Mouse (Mus musculus) midbrain, embryonic 14.5 days (tissue): ENCODE results near the gene Dcaf11. TPM values are rescaled to one million over a fixed set of nuclear protein-coding genes. Genes with fewer than 3 reads are reported as not detected.

ENCODE experiments used
- ATAC-seq: fragments of 200-750 bp; cut with Nextera tagmentation; 2 replicates; pipeline ENCODE4 v1.8.0; 2017; ENCODE audit warnings: moderate number of reproducible peaks, moderate library complexity; ENCODE audit not compliant: low FRiP score, low TSS enrichment
- DNase-seq: peaks from one replicate; pipeline ENCODE4 v3.0.0-alpha.2; 2015
- H3K27ac ChIP-seq: fragments of 300-500 bp; sonication (generic); replicated peaks from 2 replicates; pipeline ENCODE4 v1.5.1; 2014; ENCODE audit warnings: mild to moderate bottlenecking, low read depth, low read length, moderate library complexity
- H3K27me3 ChIP-seq: fragments of 300-500 bp; sonication (generic); 2 replicates; pipeline ENCODE4 v1.6.1; 2014; ENCODE audit warnings: low read length, control low read depth, mixed read lengths; ENCODE audit not compliant: control insufficient read depth, insufficient read depth
- H3K36me3 ChIP-seq: fragments of 300-500 bp; sonication (generic); 2 replicates; pipeline ENCODE4 v1.6.1; 2014; ENCODE audit warnings: low read length, control low read depth; ENCODE audit not compliant: control insufficient read depth, insufficient read depth
- H3K4me1 ChIP-seq: fragments of 300-500 bp; sonication (generic); 2 replicates; pipeline ENCODE4 v1.6.1; 2014; ENCODE audit warnings: mild to moderate bottlenecking, antibody characterized with exemption, low read length, control low read depth; ENCODE audit not compliant: control insufficient read depth, insufficient read depth
- H3K4me2 ChIP-seq: fragments of 300-500 bp; sonication (generic); 2 replicates; pipeline ENCODE4 v1.6.1; 2014; ENCODE audit warnings: mild to moderate bottlenecking, low read length, moderate library complexity
- H3K4me3 ChIP-seq: fragments of 300-500 bp; sonication (generic); replicated peaks from 2 replicates; pipeline ENCODE4 v1.5.1; 2014; ENCODE audit warnings: low read depth, low read length
- H3K9ac ChIP-seq: fragments of 300-500 bp; sonication (generic); replicated peaks from 2 replicates; pipeline ENCODE4 v1.6.1; 2014; ENCODE audit warnings: mild to moderate bottlenecking, low read length, moderate library complexity
- H3K9me3 ChIP-seq: fragments of 300-500 bp; sonication (generic); 2 replicates; pipeline ENCODE4 v1.6.1; 2016; ENCODE audit warnings: low read length, control low read depth, mixed read lengths; ENCODE audit not compliant: control insufficient read depth
- WGBS: fragments of 180-500 bp; shearing (Covaris S2); extraction: QIAGEN DNeasy Blood & Tissue Kit; methylation state at CpG from one replicate; pipeline ENCODE4 v1.1.7; 2014; 5-methylcytosine and 5-hydroxymethylcytosine counted together
- polyA plus RNA-seq: library from polyadenylated mRNA; unstranded; fragments of >200 nt; fragmentation: Nextera tagmentation; extraction: Ambion mirVana; gene quantifications from 2 replicates; pipeline ENCODE4 v1.2.1, GENCODE M21; 2014

Dcaf11 gene
- polyA plus RNA-seq, 1 experiment from 2014 or later, result 133 TPM

DNA sequence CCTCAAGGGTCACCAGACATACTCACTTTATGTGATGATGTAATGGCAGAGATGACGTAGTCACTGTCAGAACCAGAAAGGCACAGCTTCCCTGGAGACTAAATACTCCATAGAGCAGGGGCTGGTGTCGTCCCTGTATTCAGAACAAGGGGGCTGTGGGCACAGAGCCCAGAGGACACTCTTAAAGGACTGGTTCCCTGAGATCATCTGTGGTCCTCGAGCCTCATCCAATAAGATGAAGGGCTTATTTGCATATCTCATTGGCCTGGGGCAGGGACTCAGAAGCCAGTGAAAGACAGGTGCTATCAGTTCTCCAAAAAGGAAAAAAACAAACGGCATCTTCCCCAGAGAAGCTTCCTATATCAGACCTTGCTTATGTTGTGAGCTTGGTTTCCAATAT, 35.7 kb upstream of the Dcaf11 start:
- Histone ChIP-seq H3K9me3 (no peaks in the 10 kb centered on the region), H3K4me1 (peaks cover 5% of the 10 kb centered on the region), H3K27me3 (no peaks in the 10 kb centered on the region), H3K36me3 (no peaks in the 10 kb centered on the region), H3K4me3 (no peak overlapping the region), H3K27ac (no peak overlapping the region), H3K4me2 (no peak overlapping the region), H3K9ac (no peak overlapping the region)
- DNase-seq (no peak), ATAC-seq (no peak)
- WGBS, result 57% methylated on average over 4 of the region's 4 CpGs

DNA sequence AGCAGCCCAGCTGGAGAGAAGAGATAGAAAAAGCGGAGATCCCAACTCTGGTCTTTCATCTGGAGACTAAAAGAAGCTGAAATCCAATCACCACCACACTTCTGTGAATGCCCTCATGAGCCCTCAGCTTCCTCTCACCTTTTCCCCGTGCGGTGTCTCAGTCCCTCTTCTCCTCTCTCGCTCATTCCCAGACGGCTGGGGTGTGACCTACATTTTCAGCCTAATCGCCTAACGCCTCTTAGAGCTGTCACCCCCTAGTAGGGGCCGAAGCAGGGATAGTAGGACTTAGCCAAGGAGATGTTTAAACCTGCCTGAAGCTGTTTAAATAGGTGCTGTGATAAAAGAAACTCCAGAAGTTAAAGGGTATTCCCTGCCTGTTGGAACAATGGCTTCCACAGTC, 35.0 kb upstream of the Dcaf11 start, which contains the start of gene Nrl:
Gene Nrl (minus strand): TSS at position 197 of the 400 bp plus-strand sequence.
- no peaks in the 10 kb centered on the region for H3K9me3 ChIP-seq
- H3K4me1 ChIP-seq, result peaks cover 3% of the 10 kb centered on the region; the same call in 1 of the 2 replicates
- ATAC-seq (no peak), DNase-seq (no peak)
- H3K27ac ChIP-seq, result no peak within 1 kb of the TSS
- H3K4me2 ChIP-seq, result no peak within 1 kb of the TSS
- H3K4me3 ChIP-seq, result no peak within 1 kb of the TSS
- WGBS, result 47% methylated on average over 8 of the region's 8 CpGs
- no peak within 1 kb of the TSS for H3K9ac ChIP-seq
- H3K36me3 ChIP-seq, result no peaks in the 10 kb centered on the region
- H3K27me3 ChIP-seq, result no peaks in the 10 kb centered on the region

DNA sequence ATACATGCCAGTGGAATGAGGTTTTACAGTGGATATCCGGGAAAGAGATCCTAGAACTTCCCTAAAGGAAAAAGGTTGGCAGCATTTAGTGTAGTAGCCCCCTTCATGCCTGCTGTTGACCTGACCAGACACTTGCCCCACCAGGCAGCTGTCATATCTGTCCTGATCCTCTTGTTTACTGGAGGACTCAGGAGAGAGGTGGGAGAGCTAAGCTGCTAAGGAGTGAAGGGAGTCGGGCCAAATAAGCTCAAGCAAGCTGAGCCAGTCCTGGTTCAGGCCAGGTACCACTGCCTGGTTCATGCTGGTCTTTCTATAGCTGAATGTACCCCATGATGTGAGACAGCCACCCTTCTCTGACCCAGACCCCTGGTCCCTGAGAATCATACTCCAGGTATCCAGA, 33.1 kb upstream of the Dcaf11 start:
- Histone ChIP-seq H3K27ac (no peak overlapping the region), H3K9ac (no peak overlapping the region), H3K4me2 (no peak overlapping the region), H3K36me3 (no peaks in the 10 kb centered on the region), H3K9me3 (no peaks in the 10 kb centered on the region), H3K4me3 (no peak overlapping the region), H3K4me1 (no peaks in the 10 kb centered on the region), H3K27me3 (no peaks in the 10 kb centered on the region)
- 76% methylated on average over 2 of the region's 2 CpGs for WGBS
- no peak for DNase-seq
- no peak for ATAC-seq

DNA sequence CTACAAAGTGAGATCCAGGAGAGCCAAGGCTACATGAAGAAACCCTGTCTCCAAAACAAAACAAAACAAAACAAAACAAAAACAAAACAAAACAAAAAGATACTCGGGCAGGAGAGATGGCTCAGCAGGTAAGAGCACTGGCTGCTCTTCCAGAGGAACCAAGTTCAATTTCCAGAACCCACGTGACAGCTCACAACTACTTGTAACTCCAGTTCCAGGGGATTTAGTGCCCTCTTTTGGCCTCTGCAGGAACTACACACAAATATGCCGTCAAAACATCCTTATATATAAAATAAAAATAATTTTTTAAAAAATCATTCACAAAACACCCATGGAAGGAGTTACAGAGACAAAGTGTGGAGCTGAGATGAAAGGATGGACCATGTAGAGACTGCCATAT, 31.9 kb upstream of the Dcaf11 start:
- WGBS, result 16% methylated on average over 3 of the region's 3 CpGs
- DNase-seq, result peak; percentile 67

DNA sequence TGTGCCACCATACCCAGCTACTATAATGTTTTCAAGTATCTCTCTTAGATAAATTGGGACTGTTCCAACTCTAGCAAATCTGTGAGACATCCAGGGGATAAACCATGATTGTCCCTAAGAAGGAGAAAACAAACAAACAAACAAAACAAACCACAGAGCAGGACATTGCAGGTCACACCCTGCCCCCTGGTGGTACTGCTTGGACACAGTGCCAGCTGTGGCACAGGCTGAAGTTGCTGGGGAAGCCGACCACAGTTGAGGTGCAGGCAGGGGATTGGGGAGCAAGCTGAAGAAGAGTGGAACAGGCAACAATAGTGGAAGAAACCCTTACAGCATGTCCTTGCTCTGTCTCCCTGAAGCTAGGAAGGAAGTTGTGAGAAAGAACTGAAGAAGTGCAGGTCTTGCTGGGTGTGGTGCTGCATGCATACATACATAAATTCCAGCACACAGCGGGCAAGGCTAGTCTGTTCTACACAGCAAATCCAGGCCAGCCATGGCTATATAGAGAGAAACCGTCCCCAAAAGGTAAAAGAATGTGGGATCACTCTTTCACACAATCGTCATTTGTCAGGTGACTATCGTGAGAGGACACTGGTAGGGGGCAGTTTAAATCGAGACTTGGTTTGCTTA, 23.6 kb upstream of the Dcaf11 start:
- Histone ChIP-seq H3K27me3 (no peaks in the 10 kb centered on the region), H3K4me1 (peaks cover 13% of the 10 kb centered on the region), H3K4me2 (no peak overlapping the region), H3K9ac (no peak overlapping the region), H3K9me3 (no peaks in the 10 kb centered on the region), H3K27ac (no peak overlapping the region), H3K4me3 (no peak overlapping the region), H3K36me3 (no peaks in the 10 kb centered on the region)
- 55% methylated on average over 6 of the region's 6 CpGs for WGBS
- DNase-seq (peak; percentile 68), ATAC-seq (no peak)

More for the DNA sequence above, 31.9 kb upstream of the Dcaf11 start:
- Histone ChIP-seq H3K4me3 (no peak overlapping the region), H3K27ac (no peak overlapping the region), H3K36me3 (no peaks in the 10 kb centered on the region), H3K9me3 (no peaks in the 10 kb centered on the region), H3K9ac (no peak overlapping the region), H3K4me1 (no peaks in the 10 kb centered on the region), H3K4me2 (no peak overlapping the region), H3K27me3 (no peaks in the 10 kb centered on the region)
- ATAC-seq, result no peak

DNA sequence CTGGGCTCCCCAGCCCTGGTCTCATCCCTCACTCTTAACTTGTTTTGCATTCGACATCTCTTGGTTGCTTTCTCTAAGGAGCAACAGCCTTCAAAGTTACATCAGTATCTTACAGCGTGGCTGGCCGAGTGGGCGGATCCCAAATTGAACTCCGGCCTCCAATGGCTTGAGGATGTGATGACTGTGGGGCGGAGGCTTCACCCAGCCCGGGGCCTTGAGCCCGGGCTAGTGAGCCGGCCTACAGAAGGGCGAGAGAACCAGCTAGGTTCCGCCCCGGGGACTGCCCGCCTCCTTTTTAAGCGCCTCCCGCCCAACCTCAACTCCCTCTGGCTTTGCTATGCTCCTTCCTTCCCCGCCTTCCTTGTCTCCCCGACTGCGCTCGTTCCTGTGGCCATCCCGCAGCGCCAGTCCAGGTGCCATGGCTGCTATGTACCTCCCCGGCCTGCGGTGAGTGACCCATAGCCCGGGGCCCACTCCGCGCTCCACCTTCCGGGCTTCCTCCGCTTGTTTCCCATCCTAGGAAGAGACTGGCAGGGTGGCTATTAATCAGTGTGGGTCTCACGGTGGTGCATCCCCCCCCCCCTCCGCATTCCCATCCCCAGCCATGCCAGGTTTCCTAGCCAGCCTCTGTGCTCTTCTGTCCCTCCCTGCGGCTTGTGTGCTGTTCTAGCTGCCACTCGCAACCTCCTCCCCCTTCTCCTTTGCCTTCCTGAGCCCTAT, 19.6 kb upstream of the Dcaf11 start, which contains the start of gene Pck2:
Gene Pck2 (plus strand): TSS at position 200 of the 720 bp plus-strand sequence.
- ATAC-seq, result peak; percentile 74

DNA sequence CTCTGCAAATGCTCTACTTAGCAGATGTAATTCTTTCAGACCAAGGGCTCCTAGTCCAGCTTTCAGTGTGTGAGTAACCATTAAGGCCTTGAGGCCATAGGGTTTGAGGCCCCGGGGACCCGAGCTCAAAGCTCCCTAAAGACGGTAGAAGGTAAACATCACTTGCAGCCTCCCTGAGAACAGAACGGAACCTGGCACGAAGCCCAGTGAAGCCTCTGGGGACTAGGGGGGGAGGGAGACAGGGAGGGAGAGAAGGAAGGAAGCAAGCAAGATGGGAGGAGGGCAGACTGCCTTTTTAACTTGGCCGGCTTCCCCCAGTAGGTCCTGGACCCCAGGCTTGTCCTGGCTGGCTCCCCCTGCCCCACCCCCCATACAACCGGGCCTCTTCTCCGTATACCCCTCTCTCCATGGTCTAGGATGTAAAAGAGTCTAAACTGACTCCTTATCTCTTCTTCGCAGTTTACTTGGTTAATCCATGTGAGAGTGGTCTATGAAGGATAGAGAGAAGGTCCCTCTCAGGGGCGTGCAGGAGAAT, 19.0 kb upstream of the Dcaf11 start:
- peak overlapping the region; percentile 50 for H3K4me3 ChIP-seq
- H3K9ac ChIP-seq, result peak overlapping the region; percentile 69
- H3K36me3 ChIP-seq, result peaks cover 16% of the 10 kb centered on the region
- H3K4me1 ChIP-seq, result peaks cover 18% of the 10 kb centered on the region
- peak; percentile 51 for ATAC-seq
- WGBS, result 4% methylated on average over 10 of the region's 10 CpGs
- H3K4me2 ChIP-seq, result peak overlapping the region; percentile 90
- no peaks in the 10 kb centered on the region for H3K9me3 ChIP-seq
- H3K27me3 ChIP-seq, result no peaks in the 10 kb centered on the region
- peak overlapping the region; percentile 91 for H3K27ac ChIP-seq
- DNase-seq, result peak; percentile 84

More for the DNA sequence above, 19.6 kb upstream of the Dcaf11 start, which contains the start of gene Pck2:
- peak; percentile 80 for DNase-seq
- Histone ChIP-seq H3K4me3 (peak within 1 kb of the TSS; percentile 50), H3K9me3 (no peaks in the 10 kb centered on the region), H3K27me3 (no peaks in the 10 kb centered on the region), H3K27ac (peak within 1 kb of the TSS; percentile 91), H3K36me3 (peaks cover 13% of the 10 kb centered on the region), H3K4me1 (peaks cover 18% of the 10 kb centered on the region), H3K4me2 (peak within 1 kb of the TSS; percentile 90), H3K9ac (peak within 1 kb of the TSS; percentile 69)
- WGBS, result under 1% methylated on average over 32 of the region's 32 CpGs

DNA sequence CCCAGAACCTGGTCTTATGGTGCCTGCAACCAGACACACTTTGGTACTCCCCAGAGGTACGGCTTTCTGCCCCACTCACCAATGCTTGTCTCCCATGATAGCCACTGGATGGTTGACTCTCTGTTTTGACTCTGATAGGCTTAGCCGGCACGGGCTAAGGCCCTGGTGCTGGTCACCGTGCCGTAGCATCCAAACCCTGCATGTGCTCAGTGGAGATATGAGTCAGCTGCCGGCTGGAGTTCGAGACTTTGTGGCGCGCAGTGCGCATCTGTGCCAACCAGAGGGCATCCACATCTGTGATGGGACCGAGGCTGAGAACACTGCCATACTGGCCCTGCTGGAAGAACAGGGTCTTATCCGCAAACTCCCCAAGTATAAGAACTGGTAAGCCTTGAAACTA, 17.5 kb upstream of the Dcaf11 start:
- Histone ChIP-seq H3K27me3 (no peaks in the 10 kb centered on the region), H3K36me3 (peaks cover 19% of the 10 kb centered on the region), H3K4me2 (no peak overlapping the region), H3K9ac (no peak overlapping the region), H3K9me3 (no peaks in the 10 kb centered on the region), H3K4me1 (peaks cover 18% of the 10 kb centered on the region), H3K27ac (no peak overlapping the region), H3K4me3 (no peak overlapping the region)
- WGBS, result 97% methylated on average over 12 of the region's 12 CpGs
- DNase-seq (no peak), ATAC-seq (no peak)
